Mouse (Mus musculus) layer of hippocampus, postnatal 25 days (tissue): ENCODE measurements around the gene Hist2h2be. TPM values are rescaled to one million over a fixed set of nuclear protein-coding genes. Genes with fewer than 3 reads are reported as not detected.
"Not testable (repeated sequence)": the region's sequence is repeated elsewhere in the genome, so short reads cannot be mapped to it uniquely, and the experiment has no call there.

Experiments used
- DNase-seq, 2 experiments: peaks; one replicate each; pipeline ENCODE4 v3.0.0; 2022; ENCODE audit warnings: mixed read lengths in 2 of 2, low spot score in 1 of 2; ENCODE audit errors: extremely low spot score in 1 of 2
- microRNA-seq, 2 experiments: library from miRNA; unstranded; fragments of <30 nt; microRNA quantifications; one replicate each; pipeline ENCODE4 v1.2.0; 2021
- total RNA-seq, 2 experiments: library from RNA; stranded (reverse); gene quantifications; 2 replicates each; pipeline ENCODE4 v1.2.3; 2021

Hist2h2be gene
- total RNA-seq, 2 experiments from 2014 or later: 5.6 to 5.9 TPM

DNA sequence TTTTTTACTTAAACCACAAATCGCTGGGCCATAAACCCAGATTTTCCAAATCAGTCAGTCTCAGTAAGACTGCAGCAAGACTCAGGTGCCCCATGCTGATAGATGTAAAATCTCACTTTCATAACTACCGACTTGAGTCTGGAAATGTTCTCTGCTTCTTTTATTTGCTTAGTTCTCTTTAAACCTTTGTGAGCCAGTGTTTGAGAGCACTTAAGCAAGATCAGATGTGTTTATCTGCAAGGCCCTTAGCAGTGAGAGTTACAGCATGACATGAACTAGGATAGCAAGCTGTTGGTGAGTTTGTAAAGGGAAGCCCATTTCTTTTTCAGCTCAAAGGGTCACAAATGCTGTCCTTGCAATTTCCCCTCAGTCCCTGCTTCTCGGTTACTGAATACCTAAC lies 36.3 kb downstream of the Hist2h2be start:
- no peak for DNase-seq

DNA sequence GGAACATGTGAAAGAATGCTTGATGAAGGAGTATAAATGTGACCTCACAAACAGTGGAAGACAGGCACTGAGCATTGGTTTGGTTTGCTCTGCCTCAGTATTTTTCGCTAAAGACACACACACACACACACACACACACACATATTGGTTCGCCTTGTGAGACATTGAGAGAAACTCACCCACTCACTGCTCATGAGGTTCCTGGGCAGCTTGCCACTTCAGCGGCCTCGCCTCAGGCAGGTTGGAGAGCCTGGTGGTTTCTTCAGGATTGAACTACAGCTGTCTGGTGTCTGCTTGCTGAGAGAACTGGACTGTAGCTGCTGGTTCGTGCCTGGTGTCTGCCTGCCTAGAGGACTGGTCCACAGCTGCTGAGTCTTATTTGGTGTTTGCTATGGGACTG lies 39.3 kb downstream of the Hist2h2be start:
- no peak for DNase-seq

DNA sequence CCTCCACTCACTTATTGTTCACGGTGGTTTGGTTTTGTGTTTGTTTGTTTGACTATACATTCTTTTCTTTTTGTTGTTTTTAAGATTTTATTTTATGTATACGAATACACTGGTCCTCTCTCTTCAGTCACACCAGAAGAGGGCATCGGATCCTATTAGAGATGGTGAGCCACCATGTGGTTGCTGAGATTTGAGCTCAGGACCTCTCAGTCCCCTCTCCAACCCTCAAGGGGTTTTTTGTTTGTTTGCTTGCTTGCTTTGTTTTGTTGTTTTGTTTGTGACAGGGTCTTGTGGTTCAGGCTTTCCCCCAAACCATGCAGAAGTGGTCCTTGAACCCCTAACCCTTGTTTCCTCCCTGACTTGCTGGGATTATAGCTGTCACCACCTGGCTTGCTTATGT lies 40.7 kb downstream of the Hist2h2be start:
- DNase-seq: no peak

DNA sequence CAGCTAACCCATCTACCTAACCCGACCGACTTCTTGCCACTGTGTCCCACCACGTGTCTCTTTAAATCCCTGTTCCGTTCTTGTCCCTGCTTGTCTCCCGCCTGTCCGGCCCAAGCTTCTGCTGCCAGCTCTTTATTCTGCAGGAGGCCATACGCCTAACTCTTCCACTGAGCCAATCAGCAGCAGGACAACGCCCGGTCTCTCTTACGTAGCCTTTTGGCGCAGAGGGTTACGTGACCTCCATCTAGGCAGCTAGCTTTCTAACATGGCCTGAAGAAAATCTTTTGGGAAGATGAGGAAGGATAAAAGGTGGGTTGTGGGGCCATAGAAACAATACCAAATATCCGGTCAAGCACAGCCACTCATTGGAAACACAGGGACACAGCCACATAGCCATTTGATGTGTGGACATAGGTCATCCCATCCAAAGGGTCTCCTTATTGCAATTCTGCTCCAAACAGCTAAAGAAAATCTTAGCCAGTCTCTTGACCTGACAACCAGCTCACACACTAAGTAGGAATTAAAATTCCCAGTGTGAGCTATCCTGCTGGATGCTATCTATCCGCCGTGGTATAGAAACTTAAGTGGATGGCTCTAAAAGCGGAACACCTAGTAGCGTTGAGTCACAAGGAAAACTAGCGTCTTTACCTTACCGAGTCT lies 41.4 kb downstream of the Hist2h2be start:
- DNase-seq: peak; percentile 54 to 57

DNA sequence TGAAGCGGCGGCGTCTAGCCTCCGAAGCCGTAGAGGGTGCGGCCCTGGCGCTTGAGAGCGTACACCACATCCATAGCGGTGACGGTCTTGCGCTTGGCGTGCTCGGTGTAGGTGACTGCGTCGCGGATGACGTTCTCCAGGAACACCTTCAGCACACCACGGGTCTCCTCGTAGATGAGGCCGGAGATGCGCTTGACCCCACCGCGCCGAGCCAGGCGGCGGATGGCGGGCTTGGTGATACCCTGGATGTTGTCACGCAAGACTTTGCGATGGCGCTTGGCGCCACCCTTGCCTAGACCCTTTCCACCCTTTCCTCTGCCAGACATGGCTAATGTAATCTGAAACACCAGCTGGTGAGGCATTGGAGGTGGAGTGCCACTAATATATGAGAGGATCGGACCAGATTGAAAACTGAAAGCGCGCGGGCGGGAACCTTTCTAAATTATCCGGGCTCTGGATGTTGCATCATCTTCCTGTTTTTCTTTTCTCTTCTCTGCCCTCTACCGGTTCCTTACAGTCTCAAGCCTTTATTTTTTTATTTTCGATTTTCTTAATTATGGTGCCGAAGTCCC lies 42.1 kb downstream of the Hist2h2be start, which contains the start of gene Hist2h4:
Hist2h4 (minus strand) TSS at position 333 of the 572 bp plus-strand sequence.
- DNase-seq: peak; percentile 92 to 96

DNA sequence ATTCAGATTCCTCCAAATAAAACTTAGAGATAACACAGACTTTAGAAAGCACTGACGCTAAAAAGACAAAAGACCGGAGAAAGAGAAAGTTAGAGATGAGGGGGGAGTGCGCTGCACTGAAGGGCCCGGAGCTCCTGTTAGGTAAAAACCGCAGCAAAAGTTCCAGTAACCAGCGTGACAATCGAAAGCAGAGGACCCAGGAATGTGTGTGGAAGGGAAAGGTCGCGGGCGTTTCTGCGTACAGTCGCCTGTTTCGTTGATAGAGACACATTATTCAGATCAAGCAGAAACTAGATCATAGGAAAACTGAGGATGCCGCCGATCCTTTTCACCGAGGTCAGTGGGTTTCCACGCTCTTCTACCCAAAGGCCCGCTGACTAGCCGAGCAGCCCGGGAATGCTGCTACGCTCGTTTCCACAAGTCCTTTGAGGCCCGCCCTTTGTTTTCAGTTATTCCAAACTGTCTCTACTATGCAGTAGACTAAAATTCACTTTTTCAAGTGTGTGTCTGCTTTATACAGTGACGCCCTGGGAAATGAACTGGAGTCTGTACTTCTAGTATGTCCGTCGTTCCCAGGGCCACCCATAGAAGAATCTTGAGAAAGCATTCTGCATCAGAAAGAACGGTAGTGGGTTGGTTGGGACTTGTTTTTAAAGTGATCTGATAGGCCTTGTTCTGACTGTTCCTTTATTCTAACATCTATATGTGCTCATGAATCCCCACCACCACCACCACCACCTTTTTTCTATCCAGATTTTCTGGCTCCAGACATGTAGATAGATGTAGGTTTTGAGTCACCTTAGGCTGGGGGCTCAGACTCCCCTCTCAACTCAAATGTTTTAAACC lies 42.9 kb downstream of the Hist2h2be start:
- no peak for DNase-seq

DNA sequence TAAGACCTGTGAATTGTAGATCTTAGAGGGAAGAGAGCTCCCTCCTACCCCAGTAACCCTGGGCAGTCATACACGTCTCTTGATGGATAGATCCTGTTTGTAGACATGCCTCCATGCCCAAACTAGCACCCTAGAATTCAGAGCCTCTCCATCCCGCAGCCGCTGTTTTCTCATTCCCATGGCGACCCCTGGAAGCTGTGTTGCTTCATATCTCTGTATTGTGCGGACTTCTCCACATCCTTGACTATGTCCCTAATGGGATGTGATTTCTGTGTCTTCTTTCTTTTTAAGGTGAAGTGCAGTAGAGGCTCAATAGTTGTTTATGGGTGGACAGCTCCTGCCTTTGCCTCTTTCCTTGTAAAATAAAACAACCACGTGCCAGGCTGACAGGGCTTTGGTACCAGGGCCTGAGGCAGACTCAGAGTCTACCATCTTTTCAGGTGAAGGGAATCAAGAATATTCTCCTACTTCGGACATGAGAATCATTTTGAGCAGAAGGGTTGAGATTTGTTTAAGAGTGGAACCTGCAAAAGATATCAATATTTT lies 43.6 kb downstream of the Hist2h2be start:
- DNase-seq: no peak

DNA sequence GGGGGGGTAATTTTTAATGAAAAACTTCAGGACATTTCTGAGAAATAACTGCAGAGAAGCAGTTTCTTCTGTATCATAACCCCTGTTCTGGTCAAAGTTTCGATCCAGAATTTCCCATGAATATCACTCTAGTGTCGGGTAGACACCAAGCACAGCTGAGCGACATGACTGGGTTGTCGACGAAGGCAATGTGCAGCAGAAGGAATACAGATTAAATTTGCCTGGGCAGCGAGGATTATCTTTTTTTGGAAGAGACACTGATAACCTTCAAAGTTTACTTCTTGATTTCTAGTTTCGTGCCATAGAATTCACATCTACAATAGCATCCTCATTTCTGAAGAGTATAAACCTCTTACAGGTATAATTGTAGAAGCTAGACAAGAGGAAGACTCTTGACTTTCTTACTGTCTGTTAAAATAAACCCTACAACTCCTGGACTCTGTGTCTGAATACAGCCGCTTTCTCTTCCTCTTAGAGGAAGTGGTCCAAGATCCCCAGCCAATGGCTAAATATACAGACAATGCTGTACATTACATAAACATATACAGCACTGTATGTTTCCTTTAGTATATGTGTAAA lies 45.3 kb downstream of the Hist2h2be start:
- no peak for DNase-seq

DNA sequence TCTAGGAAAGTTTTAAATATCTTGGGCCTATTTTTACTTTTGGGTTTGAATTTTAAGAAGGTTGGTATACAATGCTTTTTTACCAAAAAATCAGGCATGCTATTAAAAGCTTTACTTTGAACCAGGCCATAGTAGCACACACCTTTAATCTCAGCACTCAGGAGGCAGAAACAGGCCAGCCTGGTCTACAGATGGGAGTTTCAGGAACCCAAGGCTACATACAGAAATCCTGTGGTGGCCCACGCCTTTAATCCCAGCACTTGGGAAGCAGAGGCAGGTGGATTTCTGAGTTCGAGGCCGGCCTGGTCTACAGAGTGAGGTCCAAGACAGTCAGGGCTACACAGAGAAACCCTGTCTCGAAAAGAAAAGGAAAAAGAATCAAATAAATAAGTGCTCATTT lies 46.6 kb downstream of the Hist2h2be start:
- DNase-seq: no peak

DNA sequence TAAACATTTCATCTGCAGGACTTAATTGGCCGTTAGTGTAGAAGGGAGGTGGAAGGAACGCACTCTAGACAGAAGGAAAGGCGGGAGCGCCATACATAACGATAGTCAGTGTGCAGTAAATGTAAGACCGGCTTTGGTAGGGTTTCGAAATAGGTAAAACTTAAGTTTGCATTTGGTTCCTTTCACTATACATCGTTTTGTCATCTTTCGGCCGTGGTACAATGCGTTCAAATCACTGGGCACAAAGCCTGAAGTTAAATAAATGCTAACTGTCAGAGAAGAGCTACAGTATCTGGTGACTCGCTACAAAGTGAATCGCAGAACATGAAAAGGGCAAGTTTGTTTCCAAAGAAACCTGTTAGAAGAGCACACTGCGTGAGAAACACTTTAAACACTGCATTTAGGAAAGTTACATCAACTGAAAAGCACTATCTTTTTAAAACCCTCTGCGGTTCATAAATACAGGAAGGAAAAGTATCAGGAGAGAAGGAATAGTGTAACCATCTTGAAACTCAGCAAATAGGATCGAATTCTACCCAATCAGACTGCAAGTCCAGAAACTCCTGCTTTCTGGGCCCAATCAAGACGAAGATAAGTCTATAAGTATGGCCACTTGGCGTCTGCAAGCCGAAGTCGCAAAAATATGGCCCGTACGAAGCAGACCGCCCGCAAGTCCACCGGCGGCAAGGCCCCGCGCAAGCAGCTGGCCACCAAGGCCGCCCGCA lies 47.3 kb downstream of the Hist2h2be start, which contains the start of gene Hist2h3b:
Hist2h3b (plus strand) TSS at position 604 of the 725 bp plus-strand sequence.
- DNase-seq: peak; percentile 74 to 76

DNA sequence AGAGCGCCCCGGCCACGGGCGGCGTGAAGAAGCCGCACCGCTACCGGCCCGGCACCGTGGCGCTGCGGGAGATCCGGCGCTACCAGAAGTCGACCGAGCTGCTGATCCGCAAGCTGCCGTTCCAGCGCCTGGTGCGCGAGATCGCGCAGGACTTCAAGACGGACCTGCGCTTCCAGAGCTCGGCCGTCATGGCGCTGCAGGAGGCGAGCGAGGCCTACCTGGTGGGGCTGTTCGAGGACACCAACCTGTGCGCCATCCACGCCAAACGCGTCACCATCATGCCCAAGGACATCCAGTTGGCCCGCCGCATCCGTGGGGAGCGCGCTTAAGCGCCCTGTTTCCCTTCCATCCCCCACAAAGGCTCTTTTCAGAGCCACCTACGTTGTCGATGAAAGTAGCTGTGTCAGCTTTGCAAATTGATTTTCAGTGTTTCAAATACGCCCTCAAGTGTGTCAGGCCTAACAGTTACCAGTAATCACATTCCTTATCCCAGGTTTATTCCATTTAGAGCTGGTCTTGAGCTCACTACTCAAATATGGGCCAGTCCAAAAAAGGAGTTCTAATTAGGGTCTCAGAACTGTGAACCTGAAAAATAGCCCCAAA lies 48.0 kb downstream of the Hist2h2be start:
- DNase-seq: not testable (repeated sequence)

DNA sequence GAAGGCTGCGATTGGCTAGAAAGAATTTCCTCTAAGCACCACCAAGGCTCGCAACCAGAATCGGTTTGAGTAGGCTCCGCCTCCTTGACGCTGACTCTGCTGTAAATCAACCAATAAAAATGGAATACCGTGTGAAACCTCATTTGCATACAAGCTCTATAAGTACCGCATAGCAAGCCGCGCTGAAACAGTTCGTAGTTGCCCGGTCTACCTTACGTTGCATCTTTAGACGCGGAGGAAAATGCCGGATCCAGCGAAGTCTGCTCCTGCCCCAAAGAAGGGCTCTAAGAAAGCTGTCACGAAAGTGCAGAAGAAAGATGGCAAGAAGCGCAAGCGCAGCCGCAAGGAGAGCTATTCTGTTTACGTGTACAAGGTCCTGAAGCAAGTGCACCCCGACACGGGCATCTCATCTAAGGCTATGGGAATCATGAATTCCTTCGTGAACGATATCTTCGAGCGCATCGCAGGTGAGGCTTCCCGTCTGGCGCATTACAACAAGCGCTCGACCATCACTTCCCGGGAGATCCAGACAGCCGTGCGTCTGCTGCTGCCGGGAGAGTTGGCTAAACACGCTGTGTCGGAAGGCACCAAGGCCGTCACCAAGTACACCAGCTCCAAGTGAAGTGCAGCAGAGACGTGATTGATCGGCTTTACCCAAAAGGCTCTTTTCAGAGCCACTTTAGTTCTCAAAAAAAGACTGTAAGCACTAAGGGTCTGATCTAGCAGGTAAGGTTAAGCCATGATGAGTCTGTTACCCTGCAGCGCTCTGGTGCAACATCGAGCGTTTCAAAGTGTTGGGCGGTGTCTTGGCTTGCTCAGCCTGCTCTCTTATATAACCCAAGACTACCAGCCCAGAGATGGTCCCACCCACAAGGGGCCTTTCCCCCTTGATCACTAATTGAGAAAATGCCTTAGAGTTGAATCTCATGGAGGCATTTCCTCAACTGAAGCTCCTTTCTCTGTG lies 48.9 kb downstream of the Hist2h2be start, which contains the start of gene Hist2h2bb:
Hist2h2bb (plus strand) TSS at position 242 of the 964 bp plus-strand sequence.
- DNase-seq: peak; percentile 85 to 87

Small RNA genes within 50 kb of the gene (microRNA-seq; reads per million reads assigned to microRNA genes)
- gene Gm44492 (0 reads per million in 2 experiments), gene Gm47311 (0 reads per million in 2 experiments), gene Gm47313 (0 reads per million in 2 experiments)

Other genes with a start within 250 kb of the Hist2h2be start
- 10 to 100 TPM; 37.0 to 41.3 TPM for gene Plekho1, start 225.1 kb upstream of the Hist2h2be start, total RNA-seq
- 10 to 100 TPM; 42.2 to 45.0 TPM for gene Vps45, start 162.7 kb upstream of the Hist2h2be start, total RNA-seq
- 10 to 100 TPM; 31.9 to 33.6 TPM for gene Otud7b, start 116.6 kb upstream of the Hist2h2be start, total RNA-seq
- gene Mtmr11, start 59.1 kb upstream of the Hist2h2be start, total RNA-seq: 1 to 10 TPM; 3.8 to 4.4 TPM
- gene Sf3b4, start 48.8 kb upstream of the Hist2h2be start, total RNA-seq: 10 to 100 TPM; 45.8 to 49.4 TPM
- 100 to 1,000 TPM; 379 to 381 TPM for gene Sv2a, start 40.0 kb upstream of the Hist2h2be start, total RNA-seq
- 10 to 100 TPM; 16.5 to 17.9 TPM for gene Bola1, start 1.4 kb upstream of the Hist2h2be start, total RNA-seq
- 1 to 10 TPM; 8.5 to 9.2 TPM for gene Hist2h2ab, start 1.3 kb upstream of the Hist2h2be start, total RNA-seq
- 10 to 100 TPM; 23.0 to 27.5 TPM for gene Hist2h2ac, start 239 bp upstream of the Hist2h2be start, total RNA-seq
- gene Hist2h3c2, start 18.0 kb downstream of the Hist2h2be start, total RNA-seq: 10 to 100 TPM in 1 of 2 experiments, 1 to 10 TPM in 1; 9.9 to 11.0 TPM
- 100 to 1,000 TPM; 225 TPM for gene Hist2h2aa2, start 19.2 kb downstream of the Hist2h2be start, total RNA-seq
- 1 to 10 TPM; 3.0 to 6.9 TPM for gene Hist2h2aa1, start 24.4 kb downstream of the Hist2h2be start, total RNA-seq
- not detected for gene Hist2h3c1, start 25.6 kb downstream of the Hist2h2be start, total RNA-seq
- 10 to 100 TPM; 23.8 to 28.4 TPM for gene Hist2h4, start 42.2 kb downstream of the Hist2h2be start, total RNA-seq
- gene Hist2h3b, start 47.5 kb downstream of the Hist2h2be start, total RNA-seq: 10 to 100 TPM; 41.9 to 53.6 TPM
- 100 to 1,000 TPM; 110 to 123 TPM for gene Hist2h2bb, start 48.6 kb downstream of the Hist2h2be start, total RNA-seq
- 1 to 10 TPM; 2.9 to 3.3 TPM for gene Fcgr1, start 72.8 kb downstream of the Hist2h2be start, total RNA-seq
- not detected for gene BC107364, start 231.2 kb downstream of the Hist2h2be start, total RNA-seq